Mouse (Mus musculus): ENCODE results near the gene Sart3. TPM values are rescaled to one million over a fixed set of nuclear protein-coding genes. Genes with fewer than 3 reads are reported as not detected.
A peak's percentile ranks its signal among the peaks of the same experiment; 100 is the strongest.

Gene Sart3
- polyA plus RNA-seq, 1 experiment, result 14.3 TPM

DNA sequence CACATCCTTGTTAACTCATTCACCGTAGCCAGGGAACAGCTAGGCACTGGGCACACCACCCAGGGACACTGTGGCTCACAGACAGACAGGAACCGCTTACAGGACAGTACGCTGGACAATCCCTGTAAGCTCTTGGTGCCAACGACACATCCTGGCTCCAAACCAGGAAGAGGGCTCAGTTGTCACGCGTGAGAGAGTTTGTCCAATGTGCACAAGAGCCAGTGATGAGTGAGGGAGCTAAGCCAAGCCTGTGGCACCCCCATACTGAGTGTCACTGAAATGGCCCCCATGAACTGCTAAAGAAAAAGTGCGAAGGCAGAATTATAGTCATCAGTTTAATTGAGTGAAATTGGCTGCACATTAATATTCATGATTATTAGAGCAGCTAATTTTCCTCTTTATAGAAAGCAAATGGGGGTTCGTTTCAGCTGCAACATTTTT, 53.1 kb downstream of the Sart3 start:
- TF ChIP-seq FLI1 (IDR thresholded peaks at IDR 0.05; ENCODE audit: low read length) (no peak), GATA1 (IDR thresholded peaks at IDR 0.05; ENCODE audit: borderline replicate concordance, low read length) (no peak)
- Histone ChIP-seq H3K36me3 (replicated peaks; ENCODE audit: low read length) (no peaks in the 10 kb centered on the region), H3K9me3 (0 out of 2 replicates have a peak, but pooled peaks cover 5% of the 10 kb centered on the region), H3K4me1 (peaks cover 9% of the 10 kb centered on the region; the same call in 1 of the 2 replicates), H3K27me3 (replicated peaks) (peaks cover 25% of the 10 kb centered on the region), H3K4me3 (replicated peaks) (no peak overlapping the region)

DNA sequence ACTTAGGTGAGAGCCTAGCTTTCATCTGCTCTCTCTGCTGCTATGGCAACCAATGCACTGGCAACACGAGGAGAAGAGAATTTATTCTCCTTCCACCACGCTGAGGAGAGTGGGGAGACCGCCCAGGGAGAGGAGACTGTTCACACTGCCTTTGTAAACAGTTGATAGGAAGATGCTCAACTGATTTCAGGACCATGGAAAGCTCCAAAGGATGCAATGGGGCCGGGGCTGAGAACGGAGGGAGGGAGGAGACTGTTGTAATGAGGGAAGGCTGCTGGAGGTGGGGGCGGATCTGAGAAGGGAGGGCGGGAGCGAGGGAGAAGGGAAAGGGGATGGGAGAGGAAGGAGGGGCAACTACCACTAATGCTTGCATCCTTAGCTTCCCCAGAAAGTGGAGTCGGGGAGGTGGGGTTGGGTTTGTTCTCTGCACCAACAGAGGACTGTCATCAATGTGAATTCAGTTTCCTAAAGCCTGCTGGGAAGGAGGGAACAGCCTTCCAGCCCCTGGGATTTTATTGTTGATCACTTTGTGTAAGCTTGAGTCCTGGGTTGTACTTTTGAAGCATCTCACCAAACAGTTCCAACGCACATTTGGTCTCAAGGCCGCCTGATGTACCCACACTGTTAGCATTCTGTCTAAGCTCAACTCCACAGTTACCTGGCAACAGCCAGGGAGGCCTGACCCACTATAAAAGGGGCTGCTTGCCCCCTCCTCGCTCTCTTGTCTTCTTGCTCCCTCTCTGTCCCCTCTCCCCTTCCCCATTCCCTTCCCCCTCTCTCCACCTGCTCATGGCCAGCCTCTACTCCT, 55.5 kb downstream of the Sart3 start:
- Histone ChIP-seq H3K4me3 (replicated peaks) (no peak overlapping the region), H3K9me3 (peaks cover 3% of the 10 kb centered on the region; the same call in 1 of the 2 replicates), H3K4me1 (0 out of 2 replicates have a peak, but pooled peaks cover 6% of the 10 kb centered on the region), H3K27me3 (replicated peaks) (peaks cover 14% of the 10 kb centered on the region), H3K36me3 (replicated peaks; ENCODE audit: low read length) (no peaks in the 10 kb centered on the region)
- TF ChIP-seq FLI1 (IDR thresholded peaks at IDR 0.05; ENCODE audit: low read length) (no peak), GATA1 (IDR thresholded peaks at IDR 0.05; ENCODE audit: borderline replicate concordance, low read length) (no peak)

DNA sequence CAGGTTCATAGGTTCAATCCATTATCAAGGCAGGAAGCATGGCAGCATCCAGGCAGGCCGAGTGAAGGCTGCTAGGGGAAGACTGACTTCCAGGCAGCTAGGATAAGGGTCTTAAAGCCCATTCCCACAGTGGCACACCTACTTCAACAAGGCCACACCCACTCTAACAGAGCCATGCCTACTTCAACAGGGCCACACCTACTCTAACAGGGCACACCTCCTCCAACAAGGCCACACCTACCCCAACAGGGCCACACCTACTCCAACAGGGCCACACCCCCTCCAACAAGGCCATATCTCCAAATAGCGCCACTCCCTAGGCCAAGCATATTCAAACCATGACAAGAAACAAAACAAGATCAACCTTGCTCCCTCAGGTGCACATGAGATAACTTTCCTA, 59.4 kb downstream of the Sart3 start:
- H3K4me3 ChIP-seq (replicated peaks), result no peak overlapping the region
- peaks cover 20% of the 10 kb centered on the region for H3K27me3 ChIP-seq (replicated peaks)
- H3K36me3 ChIP-seq (replicated peaks; ENCODE audit: low read length), result no peaks in the 10 kb centered on the region
- TF ChIP-seq FLI1 (IDR thresholded peaks at IDR 0.05; ENCODE audit: low read length) (no peak), GATA1 (IDR thresholded peaks at IDR 0.05; ENCODE audit: borderline replicate concordance, low read length) (no peak)
- H3K9me3 ChIP-seq, result peaks cover 5% of the 10 kb centered on the region; the same call in 1 of the 2 replicates
- H3K4me1 ChIP-seq, result 0 out of 2 replicates have a peak, but pooled peaks cover 6% of the 10 kb centered on the region

DNA sequence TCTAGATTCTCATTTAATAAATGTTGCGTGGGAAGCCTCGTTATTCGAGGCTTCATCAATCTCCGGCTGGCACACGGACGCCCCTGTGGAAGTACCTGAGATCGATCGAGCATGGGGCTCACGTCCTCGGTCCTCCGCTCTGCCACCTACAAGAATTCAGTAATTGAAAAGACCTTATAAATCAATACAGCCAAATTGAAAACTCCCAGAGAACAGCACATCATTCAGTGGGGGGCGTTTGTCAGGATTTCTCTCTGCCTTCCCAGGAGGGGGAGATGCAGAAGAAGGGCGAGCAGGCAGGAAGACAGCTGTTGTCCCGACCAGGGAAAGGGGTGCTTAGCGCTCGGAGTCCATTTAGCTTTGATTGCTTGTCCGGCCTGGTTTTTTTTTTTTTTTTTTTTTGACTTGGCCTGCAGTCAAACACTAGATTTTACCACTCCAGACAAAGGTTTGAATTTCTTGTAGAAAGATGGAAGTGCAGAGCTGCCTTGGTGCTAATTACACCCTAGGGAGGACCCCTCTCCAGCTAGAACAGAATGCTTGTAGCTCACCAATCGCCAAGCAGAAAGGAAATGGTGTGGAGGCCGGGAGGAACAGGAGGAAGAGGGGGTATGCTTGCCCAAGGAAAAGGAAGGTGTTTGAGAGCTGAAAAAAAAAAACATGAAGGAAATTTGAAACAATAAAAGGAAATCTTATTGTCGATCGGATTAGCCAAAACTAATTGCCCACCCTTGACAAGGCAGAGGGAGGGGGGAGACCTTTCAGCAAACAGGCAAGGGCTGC, 68.3 kb downstream of the Sart3 start:
- H3K36me3 ChIP-seq (replicated peaks; ENCODE audit: low read length), result no peaks in the 10 kb centered on the region
- peaks cover 56% of the 10 kb centered on the region for H3K27me3 ChIP-seq (replicated peaks)
- no peak overlapping the region for H3K4me3 ChIP-seq (replicated peaks)
- H3K9me3 ChIP-seq, result no peaks in the 10 kb centered on the region
- no peaks in the 10 kb centered on the region for H3K4me1 ChIP-seq
- TF ChIP-seq GATA1 (IDR thresholded peaks at IDR 0.05; ENCODE audit: borderline replicate concordance, low read length) (no peak), FLI1 (IDR thresholded peaks at IDR 0.05; ENCODE audit: low read length) (no peak)

DNA sequence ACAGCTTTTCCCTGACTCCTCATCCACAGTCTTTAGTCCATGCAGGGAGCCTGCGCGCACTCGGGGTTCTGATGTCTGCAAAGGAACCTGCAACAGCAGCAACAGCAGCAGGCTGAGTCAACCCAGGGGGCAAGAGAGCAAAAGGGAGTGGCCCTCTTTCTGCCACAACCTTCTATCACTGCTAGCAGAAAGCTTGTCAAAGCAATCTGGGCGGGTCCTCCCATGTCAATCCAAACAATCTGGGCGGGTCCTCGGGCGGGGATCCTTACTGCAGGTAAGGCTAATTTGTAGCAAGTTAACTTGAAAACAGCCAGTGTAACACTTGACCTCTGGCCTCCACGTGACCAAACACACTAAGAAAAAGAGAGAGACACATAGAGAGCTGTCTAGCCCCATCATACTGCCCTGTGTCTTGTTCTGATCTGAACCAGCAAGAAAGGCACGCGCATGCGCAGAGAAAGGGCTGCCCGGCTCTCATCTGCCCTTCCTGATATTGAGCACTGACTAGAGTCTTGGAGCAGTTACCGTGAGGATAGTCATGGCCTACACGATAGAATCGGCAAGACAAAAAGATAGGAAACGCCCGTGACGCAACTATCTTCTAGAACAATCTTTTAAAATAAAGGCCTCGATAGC, 71.8 kb downstream of the Sart3 start:
- H3K9me3 ChIP-seq, result no peaks in the 10 kb centered on the region
- H3K4me3 ChIP-seq (replicated peaks), result no peak overlapping the region
- H3K4me1 ChIP-seq, result no peaks in the 10 kb centered on the region
- H3K36me3 ChIP-seq (replicated peaks; ENCODE audit: low read length), result no peaks in the 10 kb centered on the region
- peaks cover 45% of the 10 kb centered on the region for H3K27me3 ChIP-seq (replicated peaks)
- TF ChIP-seq GATA1 (IDR thresholded peaks at IDR 0.05; ENCODE audit: borderline replicate concordance, low read length) (no peak), FLI1 (IDR thresholded peaks at IDR 0.05; ENCODE audit: low read length) (no peak)

DNA sequence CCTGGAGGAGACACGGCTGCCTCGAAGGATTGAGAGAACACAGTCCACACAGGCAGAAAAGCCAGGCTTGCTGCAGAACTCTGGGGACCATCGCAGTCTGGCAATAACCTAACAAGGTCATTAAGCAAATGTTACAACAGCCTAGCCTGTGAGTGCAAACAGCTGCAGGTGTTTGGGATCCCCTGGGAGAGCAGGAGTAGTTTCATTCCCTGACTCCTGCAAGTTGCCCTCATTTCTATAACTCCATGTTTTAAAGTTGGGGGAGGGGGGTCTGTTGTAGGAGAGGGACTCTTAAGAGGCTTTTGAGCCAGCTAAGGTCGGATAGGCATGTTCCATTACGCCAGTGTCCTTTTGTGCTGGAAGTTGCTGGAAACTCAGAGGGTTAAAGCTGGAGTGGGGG, 77.9 kb downstream of the Sart3 start:
- no peaks in the 10 kb centered on the region for H3K36me3 ChIP-seq (replicated peaks; ENCODE audit: low read length)
- H3K27me3 ChIP-seq (replicated peaks), result peaks cover 13% of the 10 kb centered on the region
- H3K9me3 ChIP-seq, result peaks cover 9% of the 10 kb centered on the region
- no peak overlapping the region for H3K4me3 ChIP-seq (replicated peaks)
- no peak for TF ChIP-seq GATA1 (IDR thresholded peaks at IDR 0.05; ENCODE audit: borderline replicate concordance, low read length)
- no peak for TF ChIP-seq FLI1 (IDR thresholded peaks at IDR 0.05; ENCODE audit: low read length)
- no peaks in the 10 kb centered on the region; the same call in 1 of the 2 replicates for H3K4me1 ChIP-seq

DNA sequence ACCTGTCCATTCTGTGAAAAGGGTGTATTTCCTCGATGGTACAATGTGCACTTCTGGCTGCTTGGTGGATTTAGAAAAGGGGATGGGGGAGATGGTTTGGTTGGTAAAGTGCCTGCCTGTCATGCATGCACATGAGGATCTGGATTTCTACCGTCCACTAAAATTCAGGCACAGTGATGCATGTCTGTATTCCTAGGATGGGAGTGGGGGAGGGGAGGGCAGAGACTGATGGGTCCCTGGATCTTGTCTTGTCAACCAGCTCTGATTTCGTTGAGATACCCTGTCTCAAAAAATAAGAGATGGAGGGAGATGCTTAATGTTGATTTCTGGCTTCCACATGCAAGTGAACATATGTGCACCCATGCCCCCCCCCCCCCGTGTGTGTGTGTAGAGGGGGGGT, 78.3 kb downstream of the Sart3 start:
- Histone ChIP-seq H3K27me3 (replicated peaks) (peaks cover 13% of the 10 kb centered on the region), H3K4me1 (no peaks in the 10 kb centered on the region; the same call in 1 of the 2 replicates), H3K4me3 (replicated peaks) (no peak overlapping the region), H3K9me3 (peaks cover 9% of the 10 kb centered on the region), H3K36me3 (replicated peaks; ENCODE audit: low read length) (no peaks in the 10 kb centered on the region)
- TF ChIP-seq GATA1 (IDR thresholded peaks at IDR 0.05; ENCODE audit: borderline replicate concordance, low read length) (no peak), FLI1 (IDR thresholded peaks at IDR 0.05; ENCODE audit: low read length) (no peak)

DNA sequence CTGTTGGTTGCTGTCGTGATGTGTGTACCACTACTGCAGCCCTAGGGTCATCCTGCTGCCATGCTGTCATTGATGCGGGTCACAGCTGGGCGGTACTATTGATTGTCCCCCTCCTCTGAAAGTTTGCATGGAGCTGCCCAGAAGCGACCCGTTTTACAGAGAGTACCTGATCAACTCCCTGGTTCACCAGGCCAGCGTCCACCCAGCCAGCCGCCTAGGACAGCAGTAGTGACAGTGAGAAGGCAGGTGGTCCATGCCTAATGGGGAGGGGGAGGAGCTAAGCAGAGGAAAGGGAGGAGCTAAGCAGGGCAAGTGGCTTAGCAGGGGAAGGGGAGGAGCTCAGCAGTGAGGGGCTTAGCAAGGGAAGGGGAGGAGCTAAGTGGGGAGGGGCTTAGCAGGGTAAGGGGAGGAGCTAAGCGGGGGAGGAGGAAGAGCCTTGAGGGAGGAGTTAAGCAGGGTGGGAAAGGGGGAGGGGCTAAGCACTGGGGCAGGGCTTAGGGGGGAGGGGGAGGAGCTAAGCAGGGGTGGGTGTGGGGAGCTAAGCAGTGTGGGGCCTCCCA, 79.0 kb downstream of the Sart3 start:
- H3K4me3 ChIP-seq (replicated peaks), result peak overlapping the region; percentile 15
- no peaks in the 10 kb centered on the region for H3K36me3 ChIP-seq (replicated peaks; ENCODE audit: low read length)
- no peaks in the 10 kb centered on the region; the same call in 1 of the 2 replicates for H3K4me1 ChIP-seq
- H3K27me3 ChIP-seq (replicated peaks), result peaks cover 13% of the 10 kb centered on the region
- peaks cover 9% of the 10 kb centered on the region for H3K9me3 ChIP-seq
- no peak for TF ChIP-seq GATA1 (IDR thresholded peaks at IDR 0.05; ENCODE audit: borderline replicate concordance, low read length)
- TF ChIP-seq FLI1 (IDR thresholded peaks at IDR 0.05; ENCODE audit: low read length), result no peak

Other genes with a start within 250 kb of the Sart3 start
- gene Cmklr1, start 122.1 kb downstream of the Sart3 start, polyA plus RNA-seq (2012; ENCODE audit: insufficient read depth, low replicate concordance), result 4.3 TPM in 1 of 2 replicates, not detected in the other
- not detected in 2 replicates for gene 1700069L16Rik, start 47.7 kb downstream of the Sart3 start, polyA plus RNA-seq (2012; ENCODE audit: insufficient read depth, low replicate concordance)
- gene Ficd, start 36.7 kb downstream of the Sart3 start, polyA plus RNA-seq (2012; ENCODE audit: insufficient read depth, low replicate concordance), result 1.2 and 2.4 TPM in 2 replicates
- 39.7 and 56.2 TPM in 2 replicates for gene Iscu, start 238 bp upstream of the Sart3 start, polyA plus RNA-seq (2012; ENCODE audit: insufficient read depth, low replicate concordance)
- gene Tmem119, start 28.0 kb upstream of the Sart3 start, polyA plus RNA-seq (2012; ENCODE audit: insufficient read depth, low replicate concordance), result 4.0 TPM in 1 of 2 replicates, not detected in the other
- gene Selplg, start 60.1 kb upstream of the Sart3 start, polyA plus RNA-seq (2012; ENCODE audit: insufficient read depth, low replicate concordance), result 39.4 and 167 TPM in 2 replicates
- 132 and 208 TPM in 2 replicates for gene Coro1c, start 136.2 kb upstream of the Sart3 start, polyA plus RNA-seq (2012; ENCODE audit: insufficient read depth, low replicate concordance)
- 2.9 and 3.9 TPM in 2 replicates for gene Ssh1, start 221.4 kb upstream of the Sart3 start, polyA plus RNA-seq (2012; ENCODE audit: insufficient read depth, low replicate concordance)
- not detected in 2 replicates for gene Dao, start 231.2 kb upstream of the Sart3 start, polyA plus RNA-seq (2012; ENCODE audit: insufficient read depth, low replicate concordance)